Mouse (Mus musculus) intestine, embryonic 16.5 days (tissue): ENCODE measurements around the gene Rbks. TPM values are rescaled to one million over a fixed set of nuclear protein-coding genes. Genes with fewer than 3 reads are reported as not detected.
A peak's percentile ranks its signal among the peaks of the same experiment; 100 is the strongest.
"Not testable (repeated sequence)": the region's sequence is repeated elsewhere in the genome, so short reads cannot be mapped to it uniquely, and the experiment has no call there.

Experiments used
- ATAC-seq: fragments of 200-750 bp; cut with Nextera tagmentation; 2 replicates; pipeline ENCODE4 v1.8.0; 2017; ENCODE audit warnings: moderate TSS enrichment, moderate library complexity
- H3K27ac ChIP-seq: fragments of 300-500 bp; sonication (generic); 2 replicates; pipeline ENCODE4 v1.5.1; 2014; ENCODE audit warnings: mild to moderate bottlenecking, low read length
- H3K27me3 ChIP-seq: fragments of 300-500 bp; sonication (generic); replicated peaks from 2 replicates; pipeline ENCODE4 v1.6.1; 2014; ENCODE audit warnings: low read length, control low read depth, mixed read lengths; ENCODE audit not compliant: control insufficient read depth, insufficient read depth
- H3K36me3 ChIP-seq: fragments of 300-500 bp; sonication (generic); 2 replicates; pipeline ENCODE4 v1.6.1; 2014; ENCODE audit warnings: low read length, control low read depth; ENCODE audit not compliant: control insufficient read depth, insufficient read depth
- H3K4me1 ChIP-seq: fragments of 300-500 bp; sonication (generic); 2 replicates; pipeline ENCODE4 v1.6.1; 2014; ENCODE audit warnings: low read length, control low read depth, mixed read lengths; ENCODE audit not compliant: control insufficient read depth, insufficient read depth
- H3K4me2 ChIP-seq: fragments of 300-500 bp; sonication (generic); 2 replicates; pipeline ENCODE4 v1.6.1; 2014; ENCODE audit warnings: low read depth, low read length, control low read depth
- H3K4me3 ChIP-seq: fragments of 300-500 bp; sonication (generic); 2 replicates; pipeline ENCODE4 v1.5.1; 2014; ENCODE audit warnings: mild to moderate bottlenecking, low read length
- H3K9ac ChIP-seq: fragments of 300-500 bp; sonication (generic); 2 replicates; pipeline ENCODE4 v1.6.1; 2014; ENCODE audit warnings: low read depth, low read length
- H3K9me3 ChIP-seq: fragments of 300-500 bp; sonication (generic); 2 replicates; pipeline ENCODE4 v1.6.1; 2016; ENCODE audit warnings: low read length, control low read depth; ENCODE audit not compliant: control insufficient read depth
- WGBS: fragments of 180-500 bp; shearing (Covaris S2); extraction: QIAGEN DNeasy Blood & Tissue Kit; methylation state at CpG from one replicate; pipeline ENCODE4 v1.1.7; 2014; 5-methylcytosine and 5-hydroxymethylcytosine counted together
- polyA plus RNA-seq: library from polyadenylated mRNA; unstranded; fragments of >200 nt; fragmentation: Nextera tagmentation; extraction: Ambion mirVana; gene quantifications from 2 replicates; pipeline ENCODE4 v1.2.1, GENCODE M21; 2015

Rbks gene
- polyA plus RNA-seq, 1 experiment from 2014 or later = 20.8 TPM

GRCm38 (mm10) chr5:31636636-31637253 is 60.7 kb downstream of the Rbks start:
- Histone ChIP-seq H3K36me3 (0 out of 2 replicates have a peak, but pooled peaks cover 2% of the 10 kb centered on the region), H3K9me3 (no peaks in the 10 kb centered on the region), H3K4me3 (no peak overlapping the region), H3K9ac (peak overlapping the region; percentile 2; the same call in 1 of the 2 replicates), H3K4me2 (no peak overlapping the region), H3K4me1 (0 out of 2 replicates have a peak, but pooled peaks cover 11% of the 10 kb centered on the region), H3K27me3 (no peaks in the 10 kb centered on the region), H3K27ac (no peak overlapping the region)
- ATAC-seq = peak; percentile 77
- 40% methylated on average over 9 of the region's 9 CpGs for WGBS

- ATAC-seq = no peak
- H3K4me1 ChIP-seq = peaks cover 15% of the 10 kb centered on the region; the same call in 1 of the 2 replicates
- no peaks in the 10 kb centered on the region for H3K27me3 ChIP-seq
- H3K9me3 ChIP-seq = no peaks in the 10 kb centered on the region
- H3K9ac ChIP-seq = no peak overlapping the region
- H3K4me3 ChIP-seq = no peak overlapping the region
- no peak overlapping the region for H3K4me2 ChIP-seq
- WGBS = 79% methylated on average over 5 of the region's 5 CpGs
- H3K27ac ChIP-seq = no peak overlapping the region
- no peaks in the 10 kb centered on the region for H3K36me3 ChIP-seq
These were observed 62.7 kb downstream of the Rbks start for GRCm38 (mm10) chr5:31634679-31635078.

GRCm38 (mm10) chr5:31634161-31634560 is 63.3 kb downstream of the Rbks start:
- H3K27me3 ChIP-seq = no peaks in the 10 kb centered on the region
- H3K4me2 ChIP-seq = no peak overlapping the region
- H3K4me1 ChIP-seq = peaks cover 15% of the 10 kb centered on the region; the same call in 1 of the 2 replicates
- ATAC-seq = no peak
- no peaks in the 10 kb centered on the region for H3K36me3 ChIP-seq
- 65% methylated on average over 4 of the region's 4 CpGs for WGBS
- H3K27ac ChIP-seq = no peak overlapping the region
- H3K4me3 ChIP-seq = no peak overlapping the region
- H3K9ac ChIP-seq = no peak overlapping the region
- no peaks in the 10 kb centered on the region for H3K9me3 ChIP-seq

GRCm38 (mm10) chr5:31631169-31631568 is 66.3 kb downstream of the Rbks start:
- ATAC-seq, H3K4me1 ChIP-seq, H3K4me3 ChIP-seq, H3K4me2 ChIP-seq, H3K9ac ChIP-seq, H3K36me3 ChIP-seq, H3K27me3 ChIP-seq, H3K9me3 ChIP-seq: not testable (repeated sequence)
- WGBS = 95% methylated on average over 4 of the region's 4 CpGs
- peak overlapping the region; percentile 23; the same call in 1 of the 2 replicates for H3K27ac ChIP-seq

- Histone ChIP-seq H3K27me3 (no peaks in the 10 kb centered on the region), H3K4me3 (no peak overlapping the region), H3K27ac (peak overlapping the region; percentile 70), H3K9me3 (no peaks in the 10 kb centered on the region), H3K36me3 (no peaks in the 10 kb centered on the region), H3K4me1 (peaks cover 7% of the 10 kb centered on the region; the same call in 1 of the 2 replicates), H3K4me2 (no peak overlapping the region), H3K9ac (no peak overlapping the region)
- 43% methylated on average over 5 of the region's 5 CpGs for WGBS
- ATAC-seq = peak; percentile 66
These were observed 67.4 kb downstream of the Rbks start for GRCm38 (mm10) chr5:31630064-31630463.

GRCm38 (mm10) chr5:31628555-31628954 is 68.9 kb downstream of the Rbks start:
- peaks cover 4% of the 10 kb centered on the region; the same call in 1 of the 2 replicates for H3K4me1 ChIP-seq
- no peak overlapping the region for H3K4me3 ChIP-seq
- 86% methylated on average over 8 of the region's 8 CpGs for WGBS
- no peak for ATAC-seq
- no peak overlapping the region for H3K4me2 ChIP-seq
- no peak overlapping the region for H3K9ac ChIP-seq
- no peaks in the 10 kb centered on the region for H3K36me3 ChIP-seq
- no peaks in the 10 kb centered on the region for H3K27me3 ChIP-seq
- no peak overlapping the region; the same call in 1 of the 2 replicates for H3K27ac ChIP-seq
- H3K9me3 ChIP-seq = no peaks in the 10 kb centered on the region

GRCm38 (mm10) chr5:31627562-31628526 is 69.6 kb downstream of the Rbks start:
- 66% methylated on average over 9 of the region's 9 CpGs for WGBS
- Histone ChIP-seq H3K4me2 (no peak overlapping the region), H3K4me1 (peaks cover 4% of the 10 kb centered on the region; the same call in 1 of the 2 replicates), H3K36me3 (no peaks in the 10 kb centered on the region), H3K27me3 (no peaks in the 10 kb centered on the region), H3K9me3 (no peaks in the 10 kb centered on the region), H3K9ac (no peak overlapping the region), H3K27ac (no peak overlapping the region), H3K4me3 (no peak overlapping the region)
- no peak for ATAC-seq

GRCm38 (mm10) chr5:31627117-31627516 is 70.3 kb downstream of the Rbks start:
- no peak for ATAC-seq
- Histone ChIP-seq H3K4me1 (peaks cover 4% of the 10 kb centered on the region; the same call in 1 of the 2 replicates), H3K27ac (no peak overlapping the region), H3K9me3 (no peaks in the 10 kb centered on the region), H3K36me3 (no peaks in the 10 kb centered on the region), H3K27me3 (no peaks in the 10 kb centered on the region), H3K4me2 (no peak overlapping the region), H3K4me3 (no peak overlapping the region), H3K9ac (no peak overlapping the region)
- WGBS = 37% methylated on average over 3 of the region's 3 CpGs

- H3K27me3 ChIP-seq = no peaks in the 10 kb centered on the region
- no peaks in the 10 kb centered on the region for H3K9me3 ChIP-seq
- no peak for ATAC-seq
- WGBS = 94% methylated on average over 3 of the region's 3 CpGs
- H3K27ac ChIP-seq = no peak overlapping the region
- peaks cover 16% of the 10 kb centered on the region; the same call in 1 of the 2 replicates for H3K36me3 ChIP-seq
- H3K4me2 ChIP-seq = no peak overlapping the region
- H3K4me1 ChIP-seq = no peaks in the 10 kb centered on the region
- no peak overlapping the region for H3K4me3 ChIP-seq
- H3K9ac ChIP-seq = no peak overlapping the region
These were observed 77.1 kb downstream of the Rbks start for GRCm38 (mm10) chr5:31620326-31620725.
